Mouse (Mus musculus) kidney, adult 2 months (tissue): ENCODE data around the gene Klhdc4.

Experiments
- CTCF ChIP-seq: fragments of 200-500 bp; conservative IDR thresholded peaks from 2 replicates; pipeline ENCODE4 v1.5.1; 2011; ENCODE audit warnings: low read depth, mild to moderate bottlenecking, control low read depth, low read length, moderate library complexity, mixed read lengths; ENCODE audit not compliant: insufficient read depth, insufficient read length
- POLR2A ChIP-seq: fragments of 200-500 bp; IDR thresholded peaks from one replicate; pipeline ENCODE4 v1.6.1; 2011; ENCODE audit warnings: low read depth, low read length, control low read depth

DNA sequence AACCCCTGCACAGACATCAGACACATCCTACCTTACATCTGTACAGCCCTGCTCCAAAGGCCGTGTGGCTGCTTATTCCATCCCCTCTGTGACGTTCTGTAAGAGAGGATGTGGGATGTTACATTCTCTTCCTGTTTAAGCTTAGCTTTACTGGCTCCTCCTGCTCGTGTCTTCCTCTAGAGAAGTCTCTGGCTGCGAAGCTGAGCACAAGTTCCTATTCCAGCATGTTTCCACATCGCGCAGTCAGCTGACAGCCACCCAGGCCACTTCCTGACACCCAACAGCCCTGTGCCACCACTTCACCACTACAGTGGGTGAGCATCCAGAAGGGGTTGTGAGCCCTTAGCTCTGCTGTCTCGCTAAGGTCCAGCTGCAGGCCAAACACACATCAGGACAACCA, 37.2 kb downstream of the Klhdc4 start:
- TF ChIP-seq POLR2A (no peak), CTCF (no peak)
